20 mouse cellular contexts compared by ENCODE assay signal in genomic region chr9:70688301-70688968, GRCm38 (mm10). TPM values are rescaled to one million over a fixed set of nuclear protein-coding genes. Genes with fewer than 3 reads are reported as not detected.
DNase-seq lines count a peak whose midpoint lies in the region; ATAC-seq lines count a peak whose summit lies in the region.
"Had no signal": no experiment of that assay in that cellular context is flagged by ENCODE, and none has a peak within 500 bp of the region (broad histone marks: within the 10 kb centered on the region; RNA-seq: fewer than 3 reads in every experiment).

No protein-coding gene starts in this region.

- peaks cover 74% of the 10 kb centered on the region for H3K4me1 ChIP-seq in heart, embryonic 13.5 days

- 44% methylated on average over 2 of the region's 2 CpGs for WGBS in heart, embryonic 13.5 days

- intact Hi-C loops in heart, postnatal 25 days (cut with DNase I) = no loop called here

- H3K27ac ChIP-seq in heart, embryonic 13.5 days (replicated peaks) = peak overlapping the region; percentile 54
- H3K27ac ChIP-seq: gastrocnemius, adult 2 months; hindbrain, embryonic 14.5 days; macrophage had no signal

- no peak overlapping the region for H3K4me3 ChIP-seq in heart, embryonic 13.5 days
- H3K4me3 ChIP-seq: gastrocnemius, adult 2 months had no signal

- H3K4me2 ChIP-seq in heart, embryonic 13.5 days = no peak overlapping the region
- H3K4me2 ChIP-seq: heart, embryonic 11.5 days; hindbrain, embryonic 14.5 days had no signal

- H3K27me3 ChIP-seq in heart, embryonic 13.5 days (replicated peaks) = no peaks in the 10 kb centered on the region

- no peaks in the 10 kb centered on the region for H3K36me3 ChIP-seq in heart, embryonic 13.5 days

- no peak overlapping the region for H3K9ac ChIP-seq in heart, embryonic 13.5 days
- H3K9ac ChIP-seq: hindbrain, embryonic 14.5 days had no signal

- no peak for DNase-seq in heart, postnatal 25 days (ENCODE audit: low spot score)
- DNase-seq in A20 (ENCODE audit: low read depth, low spot score) (peak; percentile 46), NIH3T3 (ENCODE audit: low read depth) (peak; percentile 57)
- DNase-seq in gastrocnemius, postnatal 10 days = no peak
- no peak for DNase-seq in urinary bladder, adult 2 months (ENCODE audit: low spot score)
- DNase-seq: adrenal gland, postnatal 25 days; cerebellum, adult 9-10 months; embryo, embryonic 11 days; gastrocnemius, adult 2 months; kidney, adult 11 months; kidney, postnatal 25 days; layer of hippocampus, adult 9-11 months; midbrain, embryonic 14.5 days; thymus, postnatal 25 days had no signal

- no peaks in the 10 kb centered on the region for H3K9me3 ChIP-seq in heart, embryonic 13.5 days

- ATAC-seq in heart, embryonic 13.5 days (ENCODE audit: extremely low read depth, insufficient number of reproducible peaks, low FRiP score, low TSS enrichment) = peak; percentile 42; the same call in 1 of the 2 replicates
- ATAC-seq in megakaryocyte-erythroid progenitor cell, adult 5-6 weeks (replicated peaks; ENCODE audit: low FRiP score, low TSS enrichment, poor library complexity, severe bottlenecking) = peak; percentile 88
- ATAC-seq: forebrain, embryonic 14.5 days had no signal

RNA-seq across cellular contexts. Expression of gene Adam10, which starts 9.6 kb away (rescaled TPM):
- polyA plus RNA-seq in heart, embryonic 13.5 days (2015; fragmentation: Nextera tagmentation; extraction: Ambion mirVana) = 64.0 and 70.4 TPM in 2 replicates
- total RNA-seq in heart, postnatal 25 days (2021) = 10 to 100 TPM; 37.0 to 44.5 TPM
- 88.3 and 96.4 TPM in 2 replicates for total RNA-seq in megakaryocyte-erythroid progenitor cell, adult 5-6 weeks (2014; fragmentation: Nextera tagmentation)
- total RNA-seq in megakaryocyte-erythroid progenitor cell, adult 5-6 weeks (2017) = 56.0 and 79.3 TPM in 2 replicates
- 10 to 100 TPM; 41.9 to 49.7 TPM for total RNA-seq in gastrocnemius, postnatal 10 days (2021)
- 57.7 and 63.5 TPM in 2 replicates for polyA plus RNA-seq in urinary bladder, adult 2 months (2012; rRNA removed)

RNA-seq across cellular contexts. Expression of gene Mindy2, which starts 31.5 kb away (rescaled TPM):
- 9.7 and 9.9 TPM in 2 replicates for polyA plus RNA-seq in heart, embryonic 13.5 days (2015; fragmentation: Nextera tagmentation; extraction: Ambion mirVana)
- 10 to 100 TPM; 32.2 to 38.6 TPM for total RNA-seq in heart, postnatal 25 days (2021)
- total RNA-seq in megakaryocyte-erythroid progenitor cell, adult 5-6 weeks (2014; fragmentation: Nextera tagmentation) = 13.0 and 13.6 TPM in 2 replicates
- 14.2 and 16.0 TPM in 2 replicates for total RNA-seq in megakaryocyte-erythroid progenitor cell, adult 5-6 weeks (2017)
- 10 to 100 TPM; 13.1 to 13.8 TPM for total RNA-seq in gastrocnemius, postnatal 10 days (2021)
- 16.0 and 16.5 TPM in 2 replicates for polyA plus RNA-seq in urinary bladder, adult 2 months (2012; rRNA removed)

RNA-seq across cellular contexts. Expression of gene Gm10642, which starts 32.4 kb away (rescaled TPM):
- 0.15 and 0.31 TPM in 2 replicates for polyA plus RNA-seq in heart, embryonic 13.5 days (2015; fragmentation: Nextera tagmentation; extraction: Ambion mirVana)
- under 1 TPM; 0.36 to 0.42 TPM for total RNA-seq in heart, postnatal 25 days (2021)
- 0.59 TPM in 1 of 2 replicates, not detected in the other for total RNA-seq in megakaryocyte-erythroid progenitor cell, adult 5-6 weeks (2014; fragmentation: Nextera tagmentation)
- total RNA-seq in megakaryocyte-erythroid progenitor cell, adult 5-6 weeks (2017) = 0.89 TPM in 1 of 2 replicates, not detected in the other
- total RNA-seq in gastrocnemius, postnatal 10 days (2021) = under 1 TPM; 0.52 to 0.56 TPM
- polyA plus RNA-seq in urinary bladder, adult 2 months (2012; rRNA removed) = 1.5 and 1.7 TPM in 2 replicates
- polyA plus RNA-seq: heart, embryonic 11.5 days had no signal

Comparison
In these comparisons a context has a peak if more than half of its experiments do, and no peak if none do; other contexts are left out.
1. DNase-seq: peak in A20 (single experiment) and NIH3T3 (single experiment); none in heart, postnatal 25 days (single experiment), gastrocnemius, postnatal 10 days (single experiment) and urinary bladder, adult 2 months (single experiment).